Mouse (Mus musculus) B cell, adult 2 months (primary cell): ENCODE data around the gene Cyp2d40.
"Not testable (repeated sequence)": the region's sequence is repeated elsewhere in the genome, so short reads cannot be mapped to it uniquely, and the experiment has no call there.

ENCODE experiments used
- DNase-seq, 2 experiments: peaks; one replicate each; pipeline ENCODE4 v3.0.0; 2022

Cyp2d40 gene

DNA sequence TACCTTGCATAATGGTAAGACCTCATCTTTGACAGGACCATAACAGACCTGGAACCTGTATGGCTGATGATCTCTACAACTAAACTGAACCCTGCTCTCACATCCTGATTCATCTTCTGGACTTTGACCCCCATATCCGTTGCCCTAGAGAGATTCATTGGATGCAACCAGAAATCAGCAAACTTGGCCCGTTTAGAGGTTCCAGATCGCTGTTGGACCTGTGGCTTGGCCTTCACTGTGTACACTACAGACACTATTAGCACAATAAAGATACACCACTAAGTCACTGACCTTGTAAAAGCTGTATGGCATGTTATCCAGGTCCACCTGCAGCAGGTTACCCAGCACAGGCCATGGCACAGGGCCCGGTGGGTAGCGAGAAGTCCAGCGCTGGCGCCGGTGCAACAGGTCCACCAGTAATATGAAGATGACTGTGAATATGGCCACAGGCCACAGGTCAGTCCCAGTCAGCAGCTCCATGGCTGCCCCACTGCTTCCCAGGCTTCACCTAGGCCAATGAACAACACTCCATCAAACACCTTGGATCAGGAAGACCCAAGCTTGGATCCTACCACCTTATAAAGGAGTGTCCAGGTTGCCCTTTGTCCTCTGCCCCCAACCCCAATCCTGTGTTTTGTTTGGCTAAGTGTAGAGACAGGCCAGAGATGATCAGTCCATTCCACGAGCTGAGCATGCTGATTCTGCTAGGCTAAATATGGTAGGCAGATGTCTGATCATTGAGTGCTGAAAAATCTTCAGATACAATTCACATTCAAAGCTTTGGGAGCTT lies at the start of gene Cyp2d40:
TSS of gene Cyp2d40 (minus strand) at position 553 of the 790 bp plus-strand sequence.
- DNase-seq = no peak

GRCm38 (mm10) chr15:82810556-82810955 lies 46.6 kb upstream of the Cyp2d40 start:
- no peak for DNase-seq

DNA sequence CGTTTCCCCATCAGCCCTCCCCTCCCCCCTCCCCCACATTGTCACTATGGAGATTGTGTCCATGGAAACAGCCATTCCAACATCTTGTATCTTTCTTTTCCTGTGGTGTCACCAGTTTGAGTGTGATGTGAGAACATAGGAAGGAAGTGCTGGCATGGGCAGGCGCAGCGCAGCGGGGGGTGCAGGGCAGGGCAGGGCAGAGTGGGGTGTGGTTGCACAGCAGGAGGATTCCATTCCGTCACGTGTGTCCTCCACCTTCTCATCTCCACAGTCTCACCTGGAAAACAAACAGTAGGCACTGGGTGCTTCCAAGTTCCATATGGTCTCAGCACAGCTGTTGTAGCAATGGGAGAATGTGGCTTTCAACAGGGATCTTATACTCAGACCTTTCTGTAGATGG lies 45.5 kb upstream of the Cyp2d40 start:
- no peak for DNase-seq

- DNase-seq = no peak
These were observed 43.2 kb upstream of the Cyp2d40 start for GRCm38 (mm10) chr15:82806969-82807763.

GRCm38 (mm10) chr15:82804708-82805639 lies 41.0 kb upstream of the Cyp2d40 start:
- DNase-seq = peak; percentile 87 to 90

- no peak for DNase-seq
These were observed 32.0 kb upstream of the Cyp2d40 start for GRCm38 (mm10) chr15:82795936-82796440.

DNA sequence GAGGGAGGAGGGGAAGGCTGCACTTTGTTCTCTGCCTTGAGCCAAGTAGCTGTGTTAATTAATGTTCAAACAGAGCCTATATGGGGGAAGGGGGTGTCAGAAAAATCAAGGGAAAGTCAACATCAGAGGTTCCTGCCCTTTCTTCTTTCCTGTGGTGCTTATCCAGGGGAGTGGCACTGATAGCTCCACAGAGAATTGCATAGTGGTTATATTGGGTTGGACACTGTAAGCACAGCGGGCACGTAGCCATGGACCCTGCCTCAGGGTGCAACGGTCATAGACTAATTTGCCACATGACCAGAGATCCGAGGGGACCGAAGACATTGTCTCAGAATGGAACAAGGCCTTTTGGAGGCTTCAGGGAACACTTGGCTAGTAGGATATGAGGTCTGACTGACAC lies 30.3 kb upstream of the Cyp2d40 start, which contains the start of gene Cyp2d26:
TSS of gene Cyp2d26 (minus strand) at position 18 of the 400 bp plus-strand sequence.
- no peak for DNase-seq

- no peak for DNase-seq
These were observed 29.9 kb upstream of the Cyp2d40 start for GRCm38 (mm10) chr15:82793868-82794267.

DNA sequence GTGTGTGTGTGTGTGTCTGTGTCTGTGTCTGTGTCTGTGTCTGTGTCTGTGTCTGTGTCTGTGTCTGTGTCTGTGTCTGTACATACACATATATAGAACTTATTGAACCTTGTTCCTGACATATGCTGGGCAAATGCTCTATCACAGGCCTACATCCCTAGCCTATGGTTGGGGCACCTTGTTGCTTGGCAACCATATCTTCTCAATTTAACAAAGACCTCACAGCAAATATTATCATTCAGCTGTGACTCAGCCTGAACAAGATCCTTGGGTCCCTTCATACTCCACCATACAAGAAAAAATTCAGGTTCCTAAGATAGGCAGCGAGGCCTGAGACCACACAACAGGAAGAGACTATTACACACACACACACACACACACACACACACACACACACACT lies 29.5 kb upstream of the Cyp2d40 start:
- no peak for DNase-seq

GRCm38 (mm10) chr15:82792566-82792965 lies 28.6 kb upstream of the Cyp2d40 start:
- DNase-seq = no peak

- no peak for DNase-seq
These were observed 20.6 kb upstream of the Cyp2d40 start for GRCm38 (mm10) chr15:82784581-82784980.

GRCm38 (mm10) chr15:82783800-82784199 lies 19.8 kb upstream of the Cyp2d40 start:
- DNase-seq = no peak

GRCm38 (mm10) chr15:82777856-82778255 lies 13.9 kb upstream of the Cyp2d40 start:
- DNase-seq = not testable (repeated sequence)

DNA sequence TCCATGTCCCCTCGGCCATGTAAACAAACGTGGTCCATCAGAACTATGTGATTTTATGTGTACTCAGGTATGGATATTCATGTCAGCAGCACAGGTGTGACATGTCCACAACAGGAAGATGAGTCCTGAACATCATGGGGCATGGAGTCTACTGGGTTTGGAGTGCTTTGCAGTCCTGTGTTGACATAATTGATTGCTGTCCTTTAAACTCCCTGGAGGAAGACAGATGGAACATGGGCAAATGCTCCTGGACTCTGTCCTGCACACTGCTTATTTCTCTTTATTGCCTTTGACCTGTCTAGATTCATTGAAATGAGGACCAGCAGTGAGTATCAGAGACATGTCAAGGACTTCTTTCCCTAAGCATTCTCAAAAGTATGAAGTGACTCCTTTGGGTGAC lies 2.0 kb upstream of the Cyp2d40 start:
- no peak for DNase-seq

- DNase-seq = no peak
These were observed 898 bp upstream of the Cyp2d40 start for GRCm38 (mm10) chr15:82764881-82765280.

DNA sequence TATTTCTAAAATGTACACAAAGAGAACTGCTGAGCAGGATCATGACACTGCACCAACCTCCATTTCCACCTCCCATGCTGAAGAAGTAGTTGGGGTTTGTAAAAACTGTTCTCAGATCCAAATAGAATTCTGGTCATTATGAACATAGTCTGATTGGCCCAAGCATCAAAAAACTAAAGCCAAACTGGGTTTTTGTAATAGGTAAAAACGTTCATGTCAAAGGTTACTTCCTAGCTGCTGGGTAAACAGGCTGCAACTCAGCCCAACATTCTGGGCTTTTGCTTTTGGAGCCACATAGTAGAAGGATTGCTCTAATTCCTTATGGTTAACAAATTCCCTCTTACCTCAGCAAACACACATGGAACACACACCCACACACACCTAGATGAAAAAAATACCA lies 15.8 kb downstream of the Cyp2d40 start:
- no peak for DNase-seq

GRCm38 (mm10) chr15:82747516-82747915 lies 16.5 kb downstream of the Cyp2d40 start:
- DNase-seq = no peak

DNA sequence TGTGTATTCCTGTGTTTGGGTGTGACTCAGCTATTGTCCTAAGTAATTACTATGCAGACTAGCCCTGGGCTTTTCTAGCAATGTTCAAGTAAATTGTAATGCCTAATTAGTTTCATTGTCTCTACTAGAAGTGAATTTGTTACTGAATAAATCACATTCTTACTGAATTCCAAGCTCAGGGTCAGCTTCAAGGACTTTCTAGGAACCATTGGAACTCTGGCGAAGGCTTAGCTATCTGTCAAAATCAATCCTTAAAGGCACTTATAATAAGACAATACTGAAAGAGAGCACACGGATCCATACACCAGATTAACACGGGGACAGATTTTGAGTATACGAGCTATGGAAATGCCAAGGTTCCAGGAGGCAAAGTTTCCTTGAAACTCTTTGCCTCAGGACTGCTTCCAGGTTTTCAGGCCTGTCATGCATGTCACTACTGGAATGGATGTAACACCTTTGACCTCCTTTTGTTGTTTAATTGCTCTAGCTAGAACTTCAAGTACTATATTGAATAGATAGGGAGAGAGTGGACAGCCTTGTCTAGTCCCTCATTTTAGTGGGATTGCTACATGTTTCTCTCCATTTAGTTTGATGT lies 30.6 kb downstream of the Cyp2d40 start:
- DNase-seq = not testable (repeated sequence)
